Mouse (Mus musculus) kidney, postnatal 10 days (tissue): ENCODE results near the gene Wdr91.

ENCODE experiments used
- DNase-seq: peaks from one replicate; pipeline ENCODE4 v3.0.0; 2021; ENCODE audit warnings: mixed read lengths

Gene Wdr91

DNA sequence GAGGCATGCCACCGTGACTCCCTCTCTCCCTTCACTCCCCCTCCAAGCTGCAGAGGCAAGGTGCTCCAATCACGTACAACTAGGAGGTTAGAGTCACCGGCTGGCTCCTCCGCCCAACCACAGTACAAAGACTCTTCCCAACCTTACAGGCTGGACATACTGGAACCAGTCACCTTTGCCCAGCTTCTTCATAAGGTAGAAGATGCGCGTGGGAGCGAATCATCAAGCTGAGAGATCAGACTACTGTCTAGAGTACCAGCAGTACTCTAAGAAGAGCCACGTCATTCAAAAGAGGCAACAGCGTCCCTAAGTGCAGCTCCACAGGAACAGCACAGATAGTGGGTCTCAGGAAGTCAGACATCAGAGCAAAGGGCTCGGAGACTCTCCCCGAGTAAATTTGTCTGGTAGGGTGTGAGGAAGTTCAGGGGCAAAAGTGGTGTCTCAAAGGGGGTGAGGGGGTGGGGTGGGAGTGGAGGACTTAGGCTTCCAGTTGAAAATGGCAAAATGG lies 49.1 kb downstream of the Wdr91 start:
- DNase-seq, result no peak

DNA sequence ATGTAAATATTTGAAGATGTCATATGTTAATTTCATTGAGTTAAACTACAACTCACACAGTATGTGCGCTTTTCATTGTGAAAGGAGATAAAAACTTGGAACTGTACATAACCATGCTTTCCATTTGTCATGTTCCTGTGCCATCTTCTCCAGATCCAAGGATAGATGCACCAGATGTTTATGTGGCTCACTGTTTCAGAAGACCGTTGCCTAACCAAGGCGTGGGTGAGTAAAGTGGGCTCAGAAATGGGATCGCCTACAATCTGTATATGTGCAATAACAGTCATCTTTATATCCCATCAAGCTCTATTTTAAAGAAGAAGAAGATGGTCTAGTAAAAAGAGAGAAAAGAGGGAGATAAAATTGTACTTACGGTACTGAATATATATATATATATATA lies 78.3 kb downstream of the Wdr91 start:
- no peak for DNase-seq
